Mouse (Mus musculus): ENCODE results near the gene Prkcz. TPM values are rescaled to one million over a fixed set of nuclear protein-coding genes. Genes with fewer than 3 reads are reported as not detected.
A peak's percentile ranks its signal among the peaks of the same experiment; 100 is the strongest.

Gene Prkcz
- total RNA-seq, 2 experiments from 2014 or later = 160 to 168 TPM

- DNase-seq (ENCODE audit: low spot score in 2 of 2) = no peak
These were observed 76.4 kb downstream of the Prkcz start for GRCm38 (mm10) chr4:155284521-155285379.

- peak in 1 of 2 experiments; percentile 64 for DNase-seq (ENCODE audit: low spot score in 2 of 2)
These were observed 77.6 kb downstream of the Prkcz start for GRCm38 (mm10) chr4:155283585-155283984.

DNA sequence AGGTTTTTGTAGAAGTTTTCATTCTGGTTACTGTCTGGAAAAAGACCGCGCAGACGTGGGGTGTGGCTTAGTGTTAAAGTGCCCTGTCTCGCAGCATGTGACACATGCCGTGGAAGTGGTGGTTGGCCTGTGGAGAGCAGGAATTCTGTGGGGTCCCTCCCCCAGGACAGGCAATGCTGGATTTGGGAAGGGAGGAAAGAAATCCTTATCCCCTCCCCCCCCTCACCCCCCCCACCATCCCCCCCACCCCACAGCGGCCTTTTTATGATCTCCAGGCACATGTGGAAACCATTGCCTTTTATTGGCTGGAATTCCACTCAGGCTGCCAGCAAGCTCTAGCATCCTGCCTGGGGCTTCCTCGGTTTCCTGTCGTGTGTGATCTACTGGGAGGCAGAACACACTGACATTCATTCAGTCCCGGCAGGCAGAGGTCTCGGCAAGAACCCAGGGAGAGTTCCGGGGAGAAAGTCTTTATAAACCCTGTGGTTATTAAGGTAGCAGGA is 78.1 kb downstream of the Prkcz start:
- DNase-seq (ENCODE audit: low spot score in 2 of 2) = no peak

DNA sequence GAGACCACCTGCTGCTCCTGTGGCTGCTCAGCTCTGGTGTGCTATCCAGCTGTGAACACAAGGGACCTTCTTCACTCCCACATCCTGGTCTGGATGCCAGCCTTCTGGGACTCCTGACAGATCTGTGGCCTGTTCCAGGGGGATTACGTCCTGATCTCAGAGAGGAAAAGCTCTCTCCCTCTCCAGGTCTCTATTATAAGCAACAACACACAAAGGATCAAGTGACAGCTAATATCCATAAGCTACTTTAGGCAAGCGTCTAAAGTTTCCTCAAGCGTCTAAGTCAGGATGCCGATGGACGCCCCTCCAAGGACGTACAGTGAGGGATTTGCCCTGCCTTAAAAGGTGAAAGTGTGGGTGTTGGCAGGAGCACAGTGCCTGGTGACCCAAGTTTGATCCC is 78.9 kb downstream of the Prkcz start:
- no peak for DNase-seq (ENCODE audit: low spot score in 2 of 2)

GRCm38 (mm10) chr4:155281652-155282051 is 79.5 kb downstream of the Prkcz start:
- DNase-seq (ENCODE audit: low spot score in 2 of 2) = peak; percentile 62 to 77

DNA sequence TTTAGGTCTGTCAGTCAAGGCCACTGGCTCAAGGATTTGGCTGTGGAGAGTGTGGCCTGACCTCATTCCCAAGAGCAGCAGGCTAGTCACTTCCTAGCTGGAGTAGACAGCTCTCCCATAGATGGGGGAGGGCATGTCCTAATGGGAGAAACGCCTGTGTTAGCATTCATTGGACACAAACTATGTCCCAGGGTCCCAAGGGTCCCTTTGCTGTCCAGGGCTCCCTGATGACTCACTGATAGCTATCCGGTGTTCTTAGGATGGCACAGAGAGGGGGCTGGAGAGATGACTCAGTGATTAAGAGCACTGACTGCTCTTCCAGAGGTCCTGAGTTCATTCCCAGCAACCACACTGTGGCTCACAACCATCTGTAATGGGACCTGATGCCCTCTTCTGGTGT is 79.9 kb downstream of the Prkcz start:
- no peak for DNase-seq (ENCODE audit: low spot score in 2 of 2)

- no peak for DNase-seq (ENCODE audit: low spot score in 2 of 2)
These were observed 80.4 kb downstream of the Prkcz start for GRCm38 (mm10) chr4:155280768-155281121.

GRCm38 (mm10) chr4:155279926-155280767 is 81.0 kb downstream of the Prkcz start:
- DNase-seq (ENCODE audit: low spot score in 2 of 2) = no peak

DNA sequence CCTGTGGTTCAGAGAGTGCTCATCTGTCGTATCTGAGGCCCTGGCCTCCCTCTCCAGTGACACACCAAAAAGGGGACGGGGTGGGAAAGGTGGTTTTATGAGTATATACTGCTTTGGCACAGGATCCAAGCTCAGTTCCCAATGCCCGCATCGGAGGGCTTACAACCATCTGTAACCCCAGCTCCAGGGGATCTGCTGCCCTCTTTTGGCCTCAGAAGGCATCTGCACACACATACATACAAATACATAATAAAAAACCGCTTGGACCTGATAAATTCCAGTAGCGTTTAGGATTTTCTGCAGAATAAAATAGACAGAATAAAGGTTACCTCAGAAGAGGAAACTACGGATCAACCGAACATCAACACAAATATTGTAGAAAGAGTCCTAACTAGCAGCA is 82.1 kb downstream of the Prkcz start:
- no peak for DNase-seq (ENCODE audit: low spot score in 2 of 2)

- no peak for DNase-seq (ENCODE audit: low spot score in 2 of 2)
These were observed 83.2 kb downstream of the Prkcz start for GRCm38 (mm10) chr4:155277963-155278362.

DNA sequence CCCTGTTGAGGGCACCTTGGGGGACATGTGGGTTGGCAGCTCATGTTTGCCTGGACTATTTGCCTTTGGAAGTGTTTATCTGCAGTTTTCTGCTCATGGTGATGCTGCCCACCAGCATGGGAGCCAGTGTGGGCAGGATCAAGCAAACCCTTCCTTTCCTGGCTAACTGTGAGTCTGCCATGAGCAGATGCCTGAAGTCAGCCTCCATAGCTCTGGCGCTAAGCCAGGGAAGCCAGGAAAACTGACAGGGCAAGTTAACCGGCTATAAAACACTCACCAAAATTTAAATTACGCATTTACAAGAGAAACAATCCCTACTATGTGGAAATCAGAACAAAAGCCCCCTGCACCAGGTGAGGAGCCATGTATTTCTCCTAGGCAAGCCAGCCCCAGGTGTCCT is 86.3 kb downstream of the Prkcz start:
- DNase-seq (ENCODE audit: low spot score in 2 of 2) = peak in 1 of 2 experiments; percentile 60

- no peak for DNase-seq (ENCODE audit: low spot score in 2 of 2)
These were observed 86.7 kb downstream of the Prkcz start for GRCm38 (mm10) chr4:155274451-155274850.

GRCm38 (mm10) chr4:155268382-155268781 is 92.8 kb downstream of the Prkcz start:
- peak; percentile 43 to 75 for DNase-seq (ENCODE audit: low spot score in 2 of 2)

DNA sequence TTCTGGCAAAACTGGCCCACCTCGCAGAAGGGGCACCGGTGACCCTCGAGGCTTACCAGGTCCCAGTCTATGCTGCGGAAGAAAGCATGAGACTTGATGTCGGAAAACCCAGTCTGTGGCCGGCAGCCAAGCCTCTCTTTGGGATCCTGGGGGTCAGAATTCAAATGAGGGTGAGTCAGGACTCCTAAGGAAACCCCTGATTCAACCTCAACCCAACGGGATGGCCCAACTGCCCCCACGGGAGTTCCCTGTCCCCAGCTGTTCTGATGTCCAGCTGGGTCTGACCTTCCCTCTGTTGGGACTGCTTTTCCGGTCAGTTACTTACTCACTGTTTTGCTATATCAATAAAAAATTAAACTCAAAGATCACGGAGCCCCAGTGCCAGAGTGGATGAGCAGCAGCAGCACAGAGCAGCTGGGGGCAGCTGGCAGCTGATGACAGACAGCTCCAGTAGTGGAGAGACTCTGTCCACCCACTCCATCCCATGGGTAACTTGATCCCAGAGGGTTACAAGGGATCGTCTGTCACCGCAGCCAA is 93.5 kb downstream of the Prkcz start:
- DNase-seq (ENCODE audit: low spot score in 2 of 2) = no peak

DNA sequence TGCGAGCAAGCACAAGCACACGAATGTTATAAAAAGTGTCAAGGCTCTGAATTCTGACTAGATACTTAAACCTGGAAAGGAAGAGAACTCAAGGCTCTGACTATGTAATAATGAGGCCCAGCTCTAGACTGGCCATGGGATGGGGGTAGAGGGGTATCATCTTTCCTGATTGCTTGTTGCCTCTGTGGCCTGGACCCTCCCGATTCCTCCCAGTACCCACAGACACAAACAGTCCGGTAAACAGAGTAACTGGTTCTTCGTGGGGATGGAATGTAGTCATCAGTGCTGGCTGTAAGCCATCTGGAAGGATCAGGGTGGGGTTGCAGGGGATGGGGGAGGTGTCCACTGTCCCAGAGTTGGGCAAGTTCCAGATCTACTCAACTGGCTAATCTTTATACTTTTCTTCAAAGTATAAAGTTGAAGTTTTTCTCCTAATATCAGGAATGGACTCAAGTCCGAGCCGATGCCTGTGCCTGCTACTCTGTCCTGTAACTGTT is 94.1 kb downstream of the Prkcz start:
- DNase-seq (ENCODE audit: low spot score in 2 of 2) = no peak

- DNase-seq (ENCODE audit: low spot score in 2 of 2) = no peak
These were observed 96.4 kb downstream of the Prkcz start for GRCm38 (mm10) chr4:155264521-155265321.

DNA sequence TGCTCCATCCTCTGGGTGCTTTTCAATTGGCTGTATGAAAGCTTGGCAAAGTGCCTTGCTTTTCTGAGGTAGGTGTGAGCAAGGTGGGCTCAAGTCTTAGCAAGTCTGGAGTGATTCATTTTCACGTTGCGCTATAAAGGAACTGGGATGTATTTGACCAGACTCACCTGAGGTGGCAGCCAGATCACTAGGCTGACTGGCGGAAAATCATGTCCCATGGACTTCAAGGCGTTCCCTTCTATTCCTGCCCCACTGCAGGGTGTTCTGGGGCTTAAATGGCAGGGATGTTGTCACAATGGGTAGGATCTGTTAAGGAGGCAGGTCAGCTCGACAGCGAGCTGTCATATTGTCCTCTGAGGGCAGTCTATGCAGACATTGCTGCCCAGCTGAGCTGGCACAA is 108.9 kb downstream of the Prkcz start:
- DNase-seq (ENCODE audit: low spot score in 2 of 2) = no peak

- peak in 1 of 2 experiments; percentile 79 for DNase-seq (ENCODE audit: low spot score in 2 of 2)
These were observed 110.0 kb downstream of the Prkcz start for GRCm38 (mm10) chr4:155251147-155251546.

DNA sequence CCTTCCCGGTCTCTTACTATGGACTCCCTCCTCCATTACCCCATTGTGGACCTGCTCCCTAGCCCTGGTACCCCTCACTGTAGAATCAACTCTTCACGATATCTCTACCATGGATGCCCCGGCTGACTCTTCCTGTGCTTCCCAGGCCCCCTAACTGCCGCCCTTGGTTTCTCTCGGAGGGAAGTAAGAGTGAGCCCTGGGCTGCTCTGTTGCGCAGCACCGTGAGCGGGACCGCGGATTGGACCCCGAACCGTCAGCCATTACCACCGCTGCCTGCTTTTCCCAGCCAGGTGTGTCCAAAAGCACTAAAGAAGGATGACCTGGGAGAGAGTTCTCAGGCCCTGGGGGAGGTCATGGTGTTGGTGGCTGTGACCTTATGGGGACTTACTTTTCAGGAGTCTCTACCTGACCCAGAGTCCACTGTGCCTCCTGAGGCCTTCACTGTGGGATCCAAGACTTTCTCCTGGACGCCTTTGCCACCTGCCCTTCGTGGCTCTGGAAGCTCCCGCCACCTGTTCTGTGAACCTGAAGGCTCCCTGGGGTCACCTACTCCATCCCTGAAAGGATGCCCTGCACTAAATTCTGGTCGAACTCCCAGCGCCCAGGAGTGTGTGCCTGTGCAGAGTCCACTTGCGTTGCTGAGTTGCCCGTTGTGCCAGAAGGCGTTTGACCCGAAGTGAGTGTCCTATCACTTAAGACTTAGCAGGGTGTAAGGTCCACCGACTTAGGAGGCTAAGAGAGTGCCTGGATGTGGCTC is 110.6 kb downstream of the Prkcz start:
- no peak for DNase-seq (ENCODE audit: low spot score in 2 of 2)
